Mouse (Mus musculus): ENCODE data around the gene Hacd1.

Gene Hacd1

DNA sequence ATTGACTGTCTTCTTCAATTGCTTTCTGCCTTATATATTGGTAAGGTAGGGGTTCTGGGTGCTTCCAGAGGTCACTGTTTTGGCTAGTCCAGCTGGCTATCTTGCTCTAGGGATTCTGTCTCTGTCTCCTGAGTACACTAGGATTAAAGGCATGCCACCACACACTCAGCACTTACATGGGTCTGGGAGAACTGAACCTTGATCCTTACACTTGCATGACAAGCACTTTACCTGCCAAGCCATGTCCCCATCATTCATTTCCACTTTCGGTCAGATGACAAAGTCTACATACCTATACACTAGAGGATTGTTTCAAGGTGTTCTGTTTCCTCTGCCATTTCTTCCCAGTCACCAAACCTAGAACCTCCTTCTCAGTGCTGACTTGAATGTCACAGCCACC lies 50.8 kb downstream of the Hacd1 start:
- DNase-seq (ENCODE audit: low spot score), result no peak

DNA sequence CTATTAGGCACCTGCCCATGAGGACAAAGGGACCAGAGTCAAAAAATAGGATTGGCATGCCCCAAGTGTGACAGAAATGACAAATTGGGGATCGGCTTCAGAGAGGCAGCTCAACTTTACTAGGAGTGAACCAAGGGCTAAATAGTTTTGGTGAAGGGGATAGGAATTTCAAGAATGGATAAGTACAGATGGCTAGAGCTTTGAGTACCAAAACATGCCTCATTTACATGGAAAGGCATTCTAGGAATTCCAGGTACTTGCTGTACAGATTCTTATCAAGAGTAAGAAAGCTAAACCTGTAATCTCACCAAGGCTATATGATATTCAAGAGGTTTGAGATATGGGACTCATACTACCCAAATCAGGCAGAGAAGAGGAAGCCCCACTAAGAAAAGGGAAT lies 95.8 kb downstream of the Hacd1 start:
- DNase-seq (ENCODE audit: low spot score), result no peak

DNA sequence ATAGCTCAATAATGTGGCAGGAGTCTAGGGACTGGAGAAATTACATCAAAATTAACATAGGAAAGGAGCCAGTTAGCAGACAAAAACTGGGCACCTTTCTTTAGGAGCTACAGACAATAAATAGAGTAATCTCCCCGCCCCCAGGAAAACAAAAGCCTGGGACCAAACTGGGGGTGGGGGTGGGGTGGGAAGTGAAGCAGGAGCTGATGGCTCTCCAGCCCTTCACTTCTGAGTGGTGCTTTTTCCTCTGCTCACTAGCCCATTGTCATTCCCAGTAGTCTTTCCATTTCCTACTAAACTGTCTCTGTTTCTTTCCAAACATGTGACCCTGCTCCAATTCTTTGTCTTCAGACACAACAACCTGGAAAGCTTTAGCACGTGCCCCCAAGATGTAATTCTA lies 99.5 kb downstream of the Hacd1 start:
- DNase-seq (ENCODE audit: low spot score), result no peak

- no peak for DNase-seq (ENCODE audit: low spot score)
These were observed 117.8 kb downstream of the Hacd1 start for GRCm38 (mm10) chr2:13938118-13938517.

DNA sequence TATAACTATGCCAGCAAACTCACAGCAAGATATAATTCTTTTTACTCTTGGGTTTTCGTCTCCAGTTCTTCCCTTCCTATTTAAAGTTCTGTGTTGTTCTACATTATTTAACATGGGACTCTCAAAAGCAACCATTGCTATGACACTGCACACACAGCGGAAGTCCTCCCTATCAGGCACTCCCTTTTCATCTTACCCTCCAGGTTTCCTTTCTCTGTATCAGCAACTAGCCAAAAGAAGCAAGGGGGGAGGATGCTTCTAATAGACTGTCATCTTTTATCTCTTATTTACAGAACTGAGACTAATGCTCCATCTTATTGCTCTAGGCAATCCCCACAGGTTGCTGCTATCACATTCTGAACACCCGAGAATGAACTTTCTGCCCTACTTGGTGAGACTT lies 120.6 kb downstream of the Hacd1 start:
- DNase-seq (ENCODE audit: low spot score), result no peak

DNA sequence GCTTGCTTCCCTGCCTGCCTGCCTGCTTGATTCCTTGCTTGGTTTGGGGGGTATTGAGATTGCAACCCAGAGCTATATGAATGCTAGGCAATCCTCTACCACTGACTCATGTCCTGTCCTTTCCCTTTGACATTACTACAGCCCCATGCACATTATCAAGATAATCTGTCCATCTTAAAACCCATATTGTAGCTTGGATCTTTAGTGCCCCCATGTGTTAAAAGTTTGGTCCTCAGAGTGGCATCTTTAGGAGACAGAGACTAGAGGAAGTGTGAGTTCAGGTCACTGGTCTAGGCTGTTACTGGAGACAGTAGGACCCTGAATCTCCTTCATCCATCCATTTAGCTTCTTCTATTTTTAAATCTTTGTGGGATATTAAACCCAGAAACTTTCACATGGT lies 123.7 kb downstream of the Hacd1 start:
- DNase-seq (ENCODE audit: low spot score), result no peak

- DNase-seq (ENCODE audit: low spot score), result no peak
These were observed 125.2 kb downstream of the Hacd1 start for GRCm38 (mm10) chr2:13930724-13931123.

GRCm38 (mm10) chr2:13888568-13888967 lies 167.4 kb downstream of the Hacd1 start:
- no peak for DNase-seq (ENCODE audit: low spot score)

DNA sequence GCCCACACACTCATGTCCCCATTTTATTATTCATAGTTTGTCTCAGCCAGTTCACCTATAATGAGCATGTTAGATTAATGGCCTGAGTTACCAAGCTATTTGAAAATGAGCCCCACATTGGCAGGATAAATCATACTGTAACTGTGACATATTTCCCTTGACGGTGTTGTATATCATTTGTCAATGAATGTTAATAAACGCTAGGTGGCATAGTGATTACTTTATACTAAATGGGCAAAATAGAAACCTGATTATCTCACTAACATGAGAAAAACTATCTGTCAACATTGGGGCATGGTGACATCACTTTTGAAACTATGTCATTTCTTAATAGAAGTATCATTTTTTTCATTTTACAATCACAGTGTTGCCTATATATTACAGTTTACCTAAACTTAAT lies 198.5 kb downstream of the Hacd1 start:
- DNase-seq (ENCODE audit: low spot score), result no peak

- DNase-seq (ENCODE audit: low spot score), result no peak
These were observed 200.4 kb downstream of the Hacd1 start for GRCm38 (mm10) chr2:13855510-13855909.

- DNase-seq (ENCODE audit: low spot score), result no peak
These were observed 219.6 kb downstream of the Hacd1 start for GRCm38 (mm10) chr2:13836310-13836709.

- DNase-seq (ENCODE audit: low spot score), result no peak
These were observed 220.9 kb downstream of the Hacd1 start for GRCm38 (mm10) chr2:13834989-13835388.

DNA sequence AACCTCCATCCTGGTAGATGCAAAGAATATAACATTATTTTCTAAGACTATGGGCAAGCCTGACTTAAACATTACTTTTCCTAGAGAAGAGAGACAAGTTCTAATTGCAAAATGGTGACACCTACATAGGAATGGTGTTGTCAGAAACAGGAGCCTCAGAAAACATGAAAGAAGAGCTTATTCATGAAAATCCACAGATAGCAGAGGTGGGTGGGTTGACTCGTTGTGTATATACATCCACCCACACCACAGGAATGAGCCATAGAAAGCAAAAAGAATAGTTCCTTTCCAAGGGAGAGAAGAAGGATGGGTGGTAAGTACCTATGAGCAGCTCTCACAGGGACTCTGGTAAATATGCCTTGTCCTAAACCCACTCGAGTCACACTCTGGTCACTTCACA lies 239.3 kb downstream of the Hacd1 start:
- no peak for DNase-seq (ENCODE audit: low spot score)

GRCm38 (mm10) chr2:13808593-13808992 lies 247.3 kb downstream of the Hacd1 start:
- DNase-seq (ENCODE audit: low spot score), result no peak

GRCm38 (mm10) chr2:13808008-13808407 lies 247.9 kb downstream of the Hacd1 start:
- no peak for DNase-seq (ENCODE audit: low spot score)

DNA sequence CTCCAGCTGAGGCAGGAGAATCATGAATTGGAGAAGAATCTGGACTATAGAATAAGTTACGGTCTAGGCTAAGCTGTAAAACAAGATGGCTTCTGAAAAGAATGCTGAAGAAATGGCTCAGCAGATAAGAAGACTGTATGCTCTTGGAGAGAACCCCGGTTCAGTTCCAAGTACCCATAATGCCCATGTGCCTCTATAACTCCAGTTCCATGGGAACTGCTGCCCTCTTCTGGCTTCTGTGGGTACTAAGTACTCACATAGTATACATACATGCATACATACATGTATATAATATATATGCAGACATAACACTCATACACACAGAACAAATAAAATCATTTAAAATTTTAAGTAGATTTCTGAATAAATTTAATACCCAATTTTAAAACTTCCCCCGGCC lies 249.8 kb downstream of the Hacd1 start:
- DNase-seq (ENCODE audit: low spot score), result no peak

GRCm38 (mm10) chr2:13800639-13801038 lies 255.3 kb downstream of the Hacd1 start:
- no peak for DNase-seq (ENCODE audit: low spot score)
